Mouse (Mus musculus) left cerebral cortex, adult 2 months (tissue): Measurements from ENCODE around the gene Elavl2. TPM values are rescaled to one million over a fixed set of nuclear protein-coding genes. Genes with fewer than 3 reads are reported as not detected.
A peak's percentile ranks its signal among the peaks of the same experiment; 100 is the strongest.
"Not testable (repeated sequence)": the region's sequence is repeated elsewhere in the genome, so short reads cannot be mapped to it uniquely, and the experiment has no call there.

Experiments used
- DNase-seq, 2 experiments: peaks; one replicate each; pipeline ENCODE4 v3.0.0; 2021 to 2022; ENCODE audit warnings: low spot score in 2 of 2, mixed read lengths in 1 of 2; ENCODE audit errors: extremely low spot score in 1 of 2
- H3K27ac ChIP-seq: fragments of 200-600 bp; 2 replicates; pipeline ENCODE4 v1.8.1; 2022
- H3K4me3 ChIP-seq: fragments of 200-600 bp; 2 replicates; pipeline ENCODE4 v1.8.1; 2022
- CTCF ChIP-seq: fragments of 200-600 bp; IDR thresholded peaks from 2 replicates; pipeline ENCODE4 v1.8.1; 2022; ENCODE audit warnings: antibody characterized with exemption, mild to moderate bottlenecking, moderate library complexity
- intact Hi-C: fragments of 180-260 bp; cut with DNase I; formaldehyde crosslinking; loops from one replicate; pipeline ENCODE4 v1.15.1; 2025
- total RNA-seq, 2 experiments: library from RNA; stranded (reverse); gene quantifications; 2 replicates each; pipeline ENCODE4 v1.2.3; 2021

The Elavl2 gene
- total RNA-seq, 2 experiments from 2014 or later = 104 to 114 TPM

GRCm38 (mm10) chr4:91297706-91298105 lies 102.9 kb downstream of the Elavl2 start:
- Histone ChIP-seq H3K27ac (no peak overlapping the region), H3K4me3 (no peak overlapping the region)
- no peak for TF ChIP-seq CTCF
- intact Hi-C loops = loop anchor here (10.0 kb wide), 1 partner anchor 213 kb away; no protein-coding TSS in a partner anchor
- no peak for DNase-seq

GRCm38 (mm10) chr4:91295317-91295716 lies 105.3 kb downstream of the Elavl2 start:
- Histone ChIP-seq H3K4me3 (no peak overlapping the region), H3K27ac (no peak overlapping the region)
- TF ChIP-seq CTCF = no peak; the same call in 1 of the 2 replicates
- no peak for DNase-seq
- intact Hi-C loops = loop anchor here (10.0 kb wide), 1 partner anchor 211 kb away; no protein-coding TSS in a partner anchor

- intact Hi-C loops = loop anchor here (5.0 to 10.0 kb wide), 2 partner anchors 81 to 207 kb away; no protein-coding TSS in a partner anchor
These were observed 109.1 kb downstream of the Elavl2 start for GRCm38 (mm10) chr4:91291526-91291925.

DNA sequence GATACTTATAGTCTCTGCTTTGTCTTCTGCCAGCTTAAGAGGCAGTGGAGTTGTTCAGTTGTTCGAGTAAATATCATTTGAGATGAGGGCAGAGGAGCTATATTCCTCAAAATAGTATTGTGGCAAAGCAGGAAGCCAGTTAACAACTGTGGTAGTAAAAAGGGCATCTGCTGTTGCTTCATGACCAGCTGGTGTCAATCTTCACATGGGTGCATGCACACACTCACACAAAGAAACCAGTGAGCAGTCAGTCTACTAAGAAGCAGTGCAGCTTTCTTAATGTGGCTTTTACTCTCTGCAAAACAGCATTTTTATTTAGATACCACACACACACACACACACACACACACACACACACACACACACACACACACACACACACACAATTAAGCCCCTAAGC lies 110.2 kb downstream of the Elavl2 start:
- TF ChIP-seq CTCF = no peak
- intact Hi-C loops = loop anchor here (5.0 to 10.0 kb wide), 2 partner anchors 82 to 206 kb away; no protein-coding TSS in a partner anchor
- DNase-seq = no peak
- H3K27ac ChIP-seq = no peak overlapping the region
- no peak overlapping the region for H3K4me3 ChIP-seq

More at GRCm38 (mm10) chr4:91291526-91291925, 109.1 kb downstream of the Elavl2 start:
- no peak for DNase-seq
- no peak for TF ChIP-seq CTCF
- Histone ChIP-seq H3K4me3 (no peak overlapping the region), H3K27ac (peak overlapping the region; percentile 74)

DNA sequence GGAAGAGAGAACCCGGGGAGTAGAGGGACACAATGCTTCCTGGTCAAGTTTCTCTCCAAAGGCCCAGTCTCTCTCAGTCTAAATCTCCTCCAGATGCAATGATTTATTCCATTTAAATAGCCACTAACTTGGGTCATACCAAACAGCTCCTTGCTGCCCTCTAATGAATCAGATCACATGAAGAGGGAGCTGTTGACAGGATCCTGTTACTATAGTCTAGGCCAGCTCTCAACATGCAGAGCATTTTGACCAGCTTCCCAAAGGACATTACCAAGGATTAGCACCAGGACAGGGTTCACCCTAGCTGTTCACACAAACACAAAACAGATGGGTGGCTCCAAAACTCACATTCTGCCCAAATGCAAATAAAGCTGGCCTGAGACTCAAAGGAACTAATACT lies 111.4 kb downstream of the Elavl2 start:
- H3K4me3 ChIP-seq = no peak overlapping the region
- H3K27ac ChIP-seq = no peak overlapping the region
- no peak for TF ChIP-seq CTCF
- intact Hi-C loops = no loop called here
- no peak for DNase-seq

DNA sequence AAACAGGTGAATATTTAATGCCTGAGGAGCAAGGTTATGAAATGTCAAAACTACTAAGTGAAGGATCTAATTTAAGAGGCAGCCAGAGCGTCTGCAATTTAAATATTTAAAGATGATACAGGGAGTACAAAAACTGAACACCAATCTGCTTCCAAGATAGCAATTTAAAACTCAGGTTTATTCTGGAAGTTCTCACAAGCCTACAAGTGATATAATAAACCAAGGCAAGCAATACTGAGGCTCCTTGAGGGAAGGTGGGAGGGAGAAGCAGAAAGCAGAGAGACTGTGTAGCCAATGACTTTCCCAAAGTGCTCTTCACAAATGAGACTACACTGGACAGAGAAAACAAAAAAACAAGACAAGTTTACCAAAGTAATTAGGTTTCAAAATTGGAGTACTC lies 132.2 kb downstream of the Elavl2 start:
- TF ChIP-seq CTCF = no peak
- intact Hi-C loops = loop anchor here (10.0 kb wide), 2 partner anchors 66 to 106 kb away; no protein-coding TSS in a partner anchor
- Histone ChIP-seq H3K27ac (0 out of 2 replicates have a peak overlapping the region, but pooled peaks have one; percentile 24), H3K4me3 (no peak overlapping the region)
- no peak for DNase-seq

- intact Hi-C loops = loop anchor here (10.0 kb wide), 2 partner anchors 71 to 111 kb away; no protein-coding TSS in a partner anchor
- no peak for TF ChIP-seq CTCF
- Histone ChIP-seq H3K4me3 (no peak overlapping the region), H3K27ac (peak overlapping the region; percentile 26)
- no peak for DNase-seq
These were observed 136.7 kb downstream of the Elavl2 start for GRCm38 (mm10) chr4:91263733-91264440.

DNA sequence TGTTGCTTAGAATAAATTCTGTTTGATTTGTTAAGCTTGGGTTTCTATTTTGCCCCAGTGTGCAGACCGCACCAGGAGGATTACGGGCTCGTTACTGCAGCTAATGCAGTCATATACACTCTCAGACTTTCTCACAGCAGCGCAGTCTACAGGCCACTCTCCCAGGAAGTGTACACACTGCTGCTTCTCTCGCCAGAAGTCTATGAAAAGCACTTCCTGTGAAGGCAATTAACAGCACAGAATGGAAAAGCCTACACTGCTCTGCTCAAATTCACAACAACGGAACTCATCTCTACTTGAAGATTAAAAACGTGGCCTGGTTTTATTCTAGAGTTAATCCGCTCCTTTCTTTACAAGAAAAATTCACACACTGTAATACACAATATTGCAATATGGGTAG lies 137.7 kb downstream of the Elavl2 start:
- H3K27ac ChIP-seq = no peak overlapping the region
- no peak overlapping the region for H3K4me3 ChIP-seq
- DNase-seq = no peak
- intact Hi-C loops = loop anchor here (10.0 kb wide), 2 partner anchors 72 to 112 kb away; no protein-coding TSS in a partner anchor
- TF ChIP-seq CTCF = no peak

GRCm38 (mm10) chr4:91260622-91261021 lies 140.0 kb downstream of the Elavl2 start:
- DNase-seq = no peak
- intact Hi-C loops = loop anchor here (10.0 kb wide), 2 partner anchors 74 to 114 kb away; no protein-coding TSS in a partner anchor
- no peak for TF ChIP-seq CTCF
- Histone ChIP-seq H3K4me3 (no peak overlapping the region), H3K27ac (no peak overlapping the region)

DNA sequence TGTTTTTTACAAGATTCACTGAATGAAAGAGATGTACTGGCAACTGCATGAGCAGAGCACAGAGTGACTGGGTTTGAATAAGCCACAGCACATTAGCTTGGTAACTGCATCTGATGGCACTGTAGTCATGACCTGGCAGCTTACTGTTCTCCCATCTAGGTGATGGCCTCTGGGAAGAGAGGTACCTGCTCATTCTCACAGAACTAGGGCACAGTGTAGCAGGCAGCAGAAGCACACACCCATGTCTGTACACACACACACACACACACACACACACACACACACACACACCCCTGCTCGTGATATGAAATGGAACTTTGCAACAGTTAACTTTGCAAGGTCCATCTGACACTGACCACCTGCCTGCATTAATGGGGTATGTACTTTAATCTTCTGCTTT lies 151.9 kb downstream of the Elavl2 start:
- intact Hi-C loops = no loop called here
- DNase-seq = no peak
- Histone ChIP-seq H3K4me3 (no peak overlapping the region), H3K27ac (no peak overlapping the region)
- TF ChIP-seq CTCF = no peak

DNA sequence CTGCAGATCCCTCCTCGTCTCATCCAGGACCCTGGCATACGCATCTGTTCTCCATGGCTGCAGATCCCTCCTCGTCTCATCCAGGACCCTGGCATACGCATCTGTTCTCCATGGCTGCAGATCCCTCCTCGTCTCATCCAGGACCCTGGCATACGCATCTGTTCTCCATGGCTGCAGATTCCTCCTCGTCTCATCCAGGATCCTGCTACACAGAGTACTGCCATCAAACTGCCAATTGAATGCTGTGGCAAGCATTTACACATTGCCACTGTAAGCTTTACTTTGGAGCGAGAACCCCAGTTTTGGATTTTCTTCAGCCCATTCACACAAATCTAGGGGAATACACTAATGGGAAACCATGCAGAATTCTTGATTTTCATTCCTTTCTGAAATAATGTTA lies 155.4 kb downstream of the Elavl2 start:
- H3K4me3 ChIP-seq, intact Hi-C loops, DNase-seq: not testable (repeated sequence)
- peak overlapping the region; percentile 44; the same call in 1 of the 2 replicates for H3K27ac ChIP-seq

GRCm38 (mm10) chr4:91244554-91244953 lies 156.0 kb downstream of the Elavl2 start:
- H3K27ac ChIP-seq = peak overlapping the region; percentile 28; the same call in 1 of the 2 replicates
- intact Hi-C loops = no loop called here
- no peak for DNase-seq

DNA sequence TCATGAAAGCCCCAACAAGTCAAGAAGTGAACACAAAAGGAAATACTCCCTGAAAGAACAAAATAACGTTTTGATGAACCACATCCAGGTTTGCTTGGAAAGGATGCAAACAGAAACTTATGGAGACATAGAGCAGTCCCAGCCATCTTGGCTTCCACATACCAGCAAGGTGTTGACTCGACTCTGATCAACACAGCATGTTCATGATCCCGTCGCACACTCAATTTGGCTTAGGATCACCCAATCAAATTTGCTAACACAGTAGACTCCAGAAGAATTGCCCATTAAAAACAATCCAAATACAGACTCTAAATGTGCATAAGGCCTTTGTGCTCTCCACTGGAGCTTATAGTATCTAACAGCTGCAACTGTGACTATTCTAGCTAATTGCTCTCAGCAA lies 156.7 kb downstream of the Elavl2 start:
- intact Hi-C loops = no loop called here
- DNase-seq = no peak
- H3K27ac ChIP-seq = no peak overlapping the region
- TF ChIP-seq CTCF = no peak
- no peak overlapping the region for H3K4me3 ChIP-seq

More at GRCm38 (mm10) chr4:91244554-91244953, 156.0 kb downstream of the Elavl2 start:
- H3K4me3 ChIP-seq = no peak overlapping the region
- no peak for TF ChIP-seq CTCF
